Mouse (Mus musculus) c-Kit-positive CD71-positive TER-119-positive erythroid progenitor cells, embryonic 14.5 days (primary cell): ENCODE results near the gene Mpp3.

ENCODE experiments used
- DNase-seq: peaks from one replicate; pipeline ENCODE4 v3.0.0-alpha.2; 2013; ENCODE audit warnings: low spot score

Mpp3 gene

GRCm38 (mm10) chr11:102039487-102040137, 11.4 kb upstream of the Mpp3 start:
- no peak for DNase-seq

- no peak for DNase-seq
Observed at GRCm38 (mm10) chr11:102037789-102038188, 9.5 kb upstream of the Mpp3 start.

GRCm38 (mm10) chr11:102036336-102036735, 8.1 kb upstream of the Mpp3 start:
- DNase-seq = no peak

- DNase-seq = no peak
Observed at GRCm38 (mm10) chr11:102035456-102035960, 7.2 kb upstream of the Mpp3 start.

GRCm38 (mm10) chr11:102034887-102035286, 6.6 kb upstream of the Mpp3 start:
- no peak for DNase-seq

GRCm38 (mm10) chr11:102033055-102033591, 4.9 kb upstream of the Mpp3 start:
- no peak for DNase-seq

GRCm38 (mm10) chr11:102031149-102031548, 2.9 kb upstream of the Mpp3 start:
- DNase-seq = no peak

GRCm38 (mm10) chr11:102029966-102030365, 1.7 kb upstream of the Mpp3 start:
- no peak for DNase-seq

GRCm38 (mm10) chr11:102029304-102029703, 1.0 kb upstream of the Mpp3 start:
- no peak for DNase-seq

GRCm38 (mm10) chr11:102027361-102028017, 772 bp downstream of the Mpp3 start:
- DNase-seq = no peak

GRCm38 (mm10) chr11:102026694-102027360, 1.4 kb downstream of the Mpp3 start:
- DNase-seq = no peak

- no peak for DNase-seq
Observed at GRCm38 (mm10) chr11:102025991-102026660, 2.1 kb downstream of the Mpp3 start.

GRCm38 (mm10) chr11:102025354-102025753, 2.9 kb downstream of the Mpp3 start:
- no peak for DNase-seq

- no peak for DNase-seq
Observed at GRCm38 (mm10) chr11:102024875-102025274, 3.4 kb downstream of the Mpp3 start.

- no peak for DNase-seq
Observed at GRCm38 (mm10) chr11:102024084-102024758, 4.0 kb downstream of the Mpp3 start.

- DNase-seq = no peak
Observed at GRCm38 (mm10) chr11:102023406-102023805, 4.9 kb downstream of the Mpp3 start.

GRCm38 (mm10) chr11:102021196-102021595, 7.1 kb downstream of the Mpp3 start:
- no peak for DNase-seq

GRCm38 (mm10) chr11:102019736-102020135, 8.5 kb downstream of the Mpp3 start:
- DNase-seq = no peak

GRCm38 (mm10) chr11:102016136-102016535, 12.1 kb downstream of the Mpp3 start:
- no peak for DNase-seq

- DNase-seq = no peak
Observed at GRCm38 (mm10) chr11:102015472-102015871, 12.8 kb downstream of the Mpp3 start.

GRCm38 (mm10) chr11:102013201-102013600, 15.1 kb downstream of the Mpp3 start:
- no peak for DNase-seq

GRCm38 (mm10) chr11:102011510-102011909, 16.8 kb downstream of the Mpp3 start:
- DNase-seq = no peak
